Mouse (Mus musculus) gastrocnemius, postnatal 14 days (tissue): Measurements from ENCODE around the gene Lpar3. TPM values are rescaled to one million over a fixed set of nuclear protein-coding genes. Genes with fewer than 3 reads are reported as not detected.
A peak's percentile ranks its signal among the peaks of the same experiment; 100 is the strongest.

Experiments
- DNase-seq: peaks from one replicate; pipeline ENCODE4 v3.0.0; 2021; ENCODE audit warnings: mixed read lengths
- intact Hi-C: fragments of 180-260 bp; cut with DNase I; formaldehyde crosslinking; loops from one replicate; pipeline ENCODE4 v1.15.1; 2025; ENCODE audit warnings: low total_unique reads
- total RNA-seq, 2 experiments: library from RNA; stranded (reverse); gene quantifications; 2 replicates each; pipeline ENCODE4 v1.2.3; 2021

Lpar3 gene
- total RNA-seq, 2 experiments from 2014 or later = 0.18 to 0.29 TPM

DNA sequence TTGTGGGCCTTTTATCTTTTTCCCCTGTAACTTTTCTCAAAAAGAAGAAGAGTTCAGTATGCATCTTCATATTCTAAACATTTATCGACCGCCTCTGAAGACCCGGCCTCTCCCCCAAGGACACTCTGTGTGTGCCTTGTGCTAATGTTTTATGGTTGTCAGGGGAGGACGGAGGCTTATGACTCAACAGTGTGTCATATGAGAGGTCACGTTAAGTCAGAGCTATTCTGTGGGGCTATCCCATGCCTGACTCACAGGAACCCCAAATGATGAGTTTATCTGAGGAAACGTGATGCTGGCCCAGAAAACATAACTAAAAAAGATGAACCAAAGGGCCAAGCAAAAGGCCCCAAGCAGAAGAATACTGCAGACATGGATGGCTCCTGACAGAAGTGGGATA, 31.0 kb downstream of the Lpar3 start:
- DNase-seq = no peak
- intact Hi-C loops = no loop called here

- intact Hi-C loops = no loop called here
- no peak for DNase-seq
These were observed 33.1 kb downstream of the Lpar3 start for GRCm38 (mm10) chr3:146253736-146254320.

GRCm38 (mm10) chr3:146255123-146255522, 34.4 kb downstream of the Lpar3 start:
- DNase-seq = no peak
- intact Hi-C loops = no loop called here

GRCm38 (mm10) chr3:146257483-146258122, 36.8 kb downstream of the Lpar3 start:
- no peak for DNase-seq
- intact Hi-C loops = no loop called here

DNA sequence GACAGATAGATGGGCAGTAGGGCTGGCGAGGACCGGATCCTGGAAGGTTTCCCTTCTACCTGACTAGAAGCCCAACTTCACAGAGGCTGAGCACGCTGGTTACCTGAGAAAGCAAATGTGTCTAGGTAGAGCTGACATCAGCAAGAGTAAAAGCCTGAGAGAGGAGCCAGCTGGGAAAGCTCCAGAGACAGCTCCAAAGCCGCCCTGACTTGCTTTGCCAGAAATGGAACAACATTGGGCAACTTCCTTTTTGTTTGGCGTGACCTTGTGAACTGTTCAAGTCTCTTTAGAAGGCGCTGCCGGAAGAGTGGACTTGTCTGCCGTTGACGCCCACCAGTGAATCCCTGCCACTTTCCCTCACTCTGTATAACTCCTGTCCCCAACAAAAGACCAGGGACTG, 39.4 kb downstream of the Lpar3 start:
- intact Hi-C loops = no loop called here
- no peak for DNase-seq

- no peak for DNase-seq
- intact Hi-C loops = no loop called here
These were observed 40.1 kb downstream of the Lpar3 start for GRCm38 (mm10) chr3:146260845-146261244.

DNA sequence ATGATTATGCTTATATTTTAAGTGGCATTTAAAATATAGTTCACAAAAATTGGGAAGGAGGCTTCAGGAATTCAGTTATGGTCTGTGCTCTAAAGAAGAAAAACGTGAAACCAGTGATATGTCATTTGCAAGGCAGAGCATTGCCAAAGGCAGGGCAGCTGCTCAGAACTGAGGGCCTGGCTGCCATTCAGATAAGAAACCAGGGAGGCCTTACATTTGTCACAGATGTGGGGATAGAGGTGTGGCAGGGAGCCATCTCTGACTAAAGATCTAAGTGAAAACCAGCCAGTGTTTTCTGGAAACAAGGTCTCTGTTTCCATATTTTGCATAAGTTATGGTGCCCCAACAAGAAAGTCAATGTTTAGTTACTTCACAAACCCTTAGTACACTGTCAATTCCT, 41.8 kb downstream of the Lpar3 start:
- intact Hi-C loops = no loop called here
- no peak for DNase-seq

DNA sequence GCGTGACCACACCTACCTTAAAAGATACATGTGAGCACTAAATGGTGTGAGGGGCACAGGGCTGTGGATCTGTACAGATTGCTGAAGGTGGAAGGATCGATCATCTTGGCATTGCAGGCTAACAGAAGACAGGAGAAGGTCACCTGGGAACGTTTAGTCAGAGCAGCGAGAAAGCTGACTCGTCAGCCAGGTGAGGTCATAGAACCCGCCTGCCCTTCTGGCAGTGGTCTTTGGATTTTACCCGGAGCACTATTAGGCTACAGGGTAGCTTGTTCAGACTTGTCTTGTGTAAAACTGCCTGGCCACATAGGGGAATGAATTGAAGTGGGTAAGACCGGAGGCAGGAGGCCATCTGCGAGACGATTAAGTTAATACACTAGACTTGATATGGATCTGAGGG, 43.4 kb downstream of the Lpar3 start:
- intact Hi-C loops = no loop called here
- DNase-seq = no peak

DNA sequence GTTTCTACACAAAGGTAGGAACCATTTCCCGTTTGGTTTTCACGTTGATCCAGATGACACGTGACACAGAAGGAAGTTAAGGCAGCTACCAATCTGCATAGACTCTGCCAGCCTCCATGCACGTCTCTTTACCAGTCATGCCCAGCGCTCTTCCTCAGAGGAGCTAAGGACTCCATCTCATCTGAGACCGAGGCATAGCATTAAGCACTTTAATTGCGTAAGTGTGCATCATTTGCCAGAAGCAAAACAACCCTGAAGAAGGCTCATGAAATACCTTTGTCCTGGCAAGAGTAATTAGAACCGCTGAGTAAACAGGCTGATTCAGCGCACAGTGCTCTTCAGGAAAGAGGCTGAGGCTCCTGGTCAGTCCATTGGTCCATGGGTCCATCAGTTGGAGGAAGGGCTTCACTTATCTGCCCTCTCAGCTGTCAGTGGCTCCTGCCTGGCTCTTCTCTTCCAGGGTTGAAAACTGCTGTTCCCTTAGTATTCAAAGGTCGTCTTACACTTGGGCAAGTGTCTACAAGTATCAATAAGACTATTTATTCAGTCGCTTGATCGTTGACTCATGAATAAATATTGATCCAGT, 44.9 kb downstream of the Lpar3 start:
- intact Hi-C loops = no loop called here
- no peak for DNase-seq

GRCm38 (mm10) chr3:146268024-146268801, 47.5 kb downstream of the Lpar3 start:
- intact Hi-C loops = no loop called here
- DNase-seq = no peak

DNA sequence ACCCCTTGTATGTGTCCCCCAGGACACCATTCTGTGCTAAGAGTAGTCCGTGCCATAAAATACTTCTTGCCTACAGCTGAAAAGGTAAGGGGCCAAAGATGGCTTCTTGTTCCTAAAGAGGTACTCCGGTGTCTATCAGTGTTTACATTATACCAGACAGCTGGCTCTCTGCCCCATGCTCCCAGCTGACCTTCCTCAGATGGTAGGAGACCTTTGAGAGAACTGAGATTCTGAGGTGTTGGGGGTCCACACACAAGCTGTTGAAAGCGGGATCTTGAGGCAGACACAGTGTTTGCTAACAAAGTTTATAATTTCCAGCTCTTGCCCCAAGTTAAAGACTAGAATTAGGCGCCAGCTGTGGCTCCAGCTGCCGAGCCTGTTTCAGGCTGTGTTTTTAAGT, 53.7 kb downstream of the Lpar3 start:
- intact Hi-C loops = no loop called here
- DNase-seq = no peak

- DNase-seq = no peak
- intact Hi-C loops = no loop called here
These were observed 54.7 kb downstream of the Lpar3 start for GRCm38 (mm10) chr3:146275360-146276025.

- intact Hi-C loops = no loop called here
- DNase-seq = no peak
These were observed 55.3 kb downstream of the Lpar3 start for GRCm38 (mm10) chr3:146276026-146276409.

DNA sequence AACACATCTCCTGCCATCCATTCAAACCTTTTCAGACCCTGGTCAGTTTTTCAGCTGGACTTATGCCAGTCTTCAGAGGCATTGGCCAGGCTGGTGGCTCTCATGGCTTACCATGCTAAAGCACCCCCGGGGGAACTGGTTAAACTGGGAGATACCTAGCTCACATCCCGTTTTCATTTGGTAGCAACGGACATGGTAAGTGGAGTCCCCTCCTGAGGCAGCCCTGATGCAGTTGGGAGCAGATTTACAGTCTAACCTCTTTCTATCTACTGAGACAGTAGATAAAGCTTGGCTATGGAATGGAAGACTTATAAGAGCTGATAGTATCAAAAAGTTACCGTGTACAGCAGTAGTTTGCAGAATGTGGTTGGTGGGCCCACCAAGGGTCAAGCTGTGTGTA, 56.2 kb downstream of the Lpar3 start:
- intact Hi-C loops = no loop called here
- no peak for DNase-seq

DNA sequence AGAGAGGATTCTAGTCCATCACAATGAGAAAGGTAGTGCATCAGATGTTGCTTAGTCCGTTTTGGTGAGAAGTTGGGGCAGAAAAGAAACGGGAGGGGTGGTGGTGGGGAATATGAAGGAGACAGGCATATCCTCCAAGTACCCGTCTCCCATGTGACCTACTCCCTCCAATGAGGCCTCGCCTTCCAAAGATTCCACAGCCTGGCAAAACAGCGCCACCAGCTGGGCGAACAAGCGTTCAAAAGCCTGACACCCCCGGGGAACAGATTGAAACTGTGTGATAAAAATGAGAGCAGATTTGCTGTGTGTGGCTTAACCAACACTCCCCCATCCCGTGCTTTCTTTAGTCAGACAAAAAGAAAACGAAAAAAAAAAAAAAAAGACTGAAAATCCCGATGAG, 56.7 kb downstream of the Lpar3 start:
- DNase-seq = peak; percentile 12
- intact Hi-C loops = no loop called here

DNA sequence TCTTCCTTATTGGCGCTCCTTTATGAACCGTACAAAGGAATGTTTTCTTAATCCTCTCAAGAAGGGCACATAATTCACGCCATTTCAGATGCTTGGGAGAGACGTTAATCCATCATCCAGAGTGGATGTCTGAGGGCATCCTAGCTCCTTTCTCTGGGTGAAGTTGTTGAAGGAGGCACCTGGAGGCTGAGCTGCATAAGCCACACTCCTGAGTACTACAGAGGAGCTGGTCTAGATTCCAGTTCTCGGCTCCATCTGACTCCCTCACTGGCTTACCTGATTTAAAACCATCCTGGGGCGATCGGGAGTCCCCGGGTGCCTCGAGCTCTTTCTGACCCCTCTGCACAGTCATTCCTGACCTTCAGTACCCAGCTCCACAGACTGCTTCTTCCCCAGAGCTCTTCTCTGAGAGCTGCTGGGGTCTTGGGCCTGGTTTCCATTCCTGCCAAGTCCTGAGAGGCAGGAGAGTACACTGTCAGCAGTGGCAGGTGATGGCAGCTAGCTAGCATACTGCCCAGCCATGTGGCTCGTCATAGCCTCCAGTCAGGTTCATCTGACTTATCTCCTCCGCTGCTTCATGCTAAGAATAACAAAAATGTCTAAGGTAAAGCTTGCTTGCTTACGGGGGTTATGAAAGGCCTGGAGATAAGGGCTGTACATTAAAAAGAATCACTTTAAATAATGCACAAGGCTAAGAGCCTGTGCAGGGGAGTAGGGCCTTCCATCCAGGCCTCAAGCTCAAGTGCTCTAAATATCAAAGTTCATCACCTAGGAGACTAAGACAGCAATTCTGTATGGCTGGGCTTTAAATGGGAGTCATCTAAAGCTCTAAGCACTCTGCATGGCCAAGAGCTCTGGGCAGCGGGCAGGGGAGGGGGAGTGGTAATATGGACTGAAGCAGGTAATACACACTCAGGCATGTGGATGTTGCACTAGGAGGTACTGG, 57.7 kb downstream of the Lpar3 start:
- DNase-seq = no peak
- intact Hi-C loops = no loop called here

GRCm38 (mm10) chr3:146283732-146284361, 63.1 kb downstream of the Lpar3 start:
- no peak for DNase-seq
- intact Hi-C loops = no loop called here

DNA sequence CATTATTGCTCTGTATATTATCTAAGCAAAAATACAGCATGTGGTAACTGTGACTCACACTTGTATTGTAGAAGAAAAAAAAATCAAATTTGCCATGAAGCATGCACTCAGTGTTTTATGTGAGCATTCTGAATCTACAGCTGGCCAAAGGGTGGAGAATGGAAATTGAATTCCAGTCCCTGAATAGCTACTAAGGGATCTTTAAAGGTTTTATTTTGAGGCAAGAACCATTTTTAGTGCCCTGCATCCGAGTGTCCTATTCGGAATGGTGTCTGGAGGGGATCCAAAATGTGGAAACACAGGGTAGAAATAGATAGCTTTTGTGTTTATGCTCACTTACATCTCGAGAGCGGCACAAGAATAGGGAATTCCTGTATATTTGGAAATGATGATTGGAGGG, 65.4 kb downstream of the Lpar3 start:
- intact Hi-C loops = no loop called here
- no peak for DNase-seq

DNA sequence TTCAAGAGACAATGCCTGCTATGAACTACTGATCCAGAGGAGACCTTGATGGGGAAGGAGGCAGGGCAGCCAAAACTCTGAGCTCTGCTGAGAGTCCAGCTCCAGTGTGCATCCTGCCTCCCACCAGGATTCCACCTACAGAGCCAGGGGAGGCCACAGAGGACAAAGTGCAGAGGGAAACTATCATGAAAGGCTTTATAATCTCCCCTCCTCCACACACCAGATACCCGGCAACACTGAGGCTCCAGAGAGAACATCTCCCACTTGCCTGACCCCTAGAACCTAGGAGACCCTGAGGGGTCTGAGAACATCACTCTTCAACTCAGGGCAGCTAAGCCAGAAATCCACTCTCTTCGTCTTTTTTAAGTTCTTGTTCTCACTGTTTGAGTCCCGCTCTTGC, 71.2 kb downstream of the Lpar3 start:
- intact Hi-C loops = no loop called here
- DNase-seq = no peak
